Mouse (Mus musculus) forebrain, embryonic 14.5 days (tissue): ENCODE data around the gene Cstl1. TPM values are rescaled to one million over a fixed set of nuclear protein-coding genes. Genes with fewer than 3 reads are reported as not detected.

Experiments used
- ATAC-seq: fragments of 200-750 bp; cut with Nextera tagmentation; 2 replicates; pipeline ENCODE4 v1.8.0; 2017; ENCODE audit warnings: mild to moderate bottlenecking, moderate library complexity
- DNase-seq: peaks from one replicate; pipeline ENCODE4 v3.0.0-alpha.2; 2015; ENCODE audit warnings: low spot score
- H3K27ac ChIP-seq: fragments of 300-500 bp; sonication (generic); 2 replicates; pipeline ENCODE4 v1.5.1; 2014; ENCODE audit warnings: low read depth, mild to moderate bottlenecking, control low read depth, low read length, moderate library complexity
- H3K27me3 ChIP-seq: fragments of 300-500 bp; sonication (generic); replicated peaks from 2 replicates; pipeline ENCODE4 v1.6.1; 2014; ENCODE audit warnings: low read length, control low read depth, mixed read lengths; ENCODE audit not compliant: control insufficient read depth, insufficient read depth
- H3K36me3 ChIP-seq: fragments of 300-500 bp; sonication (generic); 2 replicates; pipeline ENCODE4 v1.6.1; 2014; ENCODE audit warnings: low read length, control low read depth; ENCODE audit not compliant: control insufficient read depth, insufficient read depth
- H3K4me1 ChIP-seq: fragments of 300-500 bp; sonication (generic); 2 replicates; pipeline ENCODE4 v1.6.1; 2014; ENCODE audit warnings: antibody characterized with exemption, low read length, control low read depth; ENCODE audit not compliant: control insufficient read depth, insufficient read depth
- H3K4me2 ChIP-seq: fragments of 300-500 bp; sonication (generic); 2 replicates; pipeline ENCODE4 v1.6.1; 2014; ENCODE audit warnings: mild to moderate bottlenecking, control low read depth, low read length
- H3K4me3 ChIP-seq: fragments of 300-500 bp; sonication (generic); 2 replicates; pipeline ENCODE4 v1.5.1; 2014; ENCODE audit warnings: low read depth, low read length, control low read depth
- H3K9ac ChIP-seq: fragments of 300-500 bp; sonication (generic); 2 replicates; pipeline ENCODE4 v1.6.1; 2014; ENCODE audit warnings: mild to moderate bottlenecking, low read length, control low read depth, moderate library complexity
- H3K9me3 ChIP-seq: fragments of 300-500 bp; sonication (generic); replicated peaks from 2 replicates; pipeline ENCODE4 v1.6.1; 2016; ENCODE audit warnings: low read length, control low read depth, mixed read lengths; ENCODE audit not compliant: control insufficient read depth
- WGBS: fragments of 180-500 bp; shearing (Covaris S2); extraction: QIAGEN DNeasy Blood & Tissue Kit; methylation state at CpG from one replicate; pipeline ENCODE4 v1.1.7; 2014; 5-methylcytosine and 5-hydroxymethylcytosine counted together
- polyA plus RNA-seq: library from polyadenylated mRNA; unstranded; fragments of >200 nt; fragmentation: Nextera tagmentation; extraction: Ambion mirVana; gene quantifications from 2 replicates; pipeline ENCODE4 v1.2.1, GENCODE M21; 2014

Cstl1 gene
- not detected in 2 replicates for polyA plus RNA-seq

GRCm38 (mm10) chr2:148750058-148750457, at the start of gene Cstl1:
Cstl1 (plus strand) TSS chr2:148750358.
- no peaks in the 10 kb centered on the region for H3K27me3 ChIP-seq

GRCm38 (mm10) chr2:148706409-148707201, 43.6 kb upstream of the Cstl1 start:
- H3K4me2 ChIP-seq, result no peak overlapping the region
- no peaks in the 10 kb centered on the region for H3K4me1 ChIP-seq
- no peak overlapping the region for H3K4me3 ChIP-seq
- H3K9me3 ChIP-seq, result no peaks in the 10 kb centered on the region
- peaks cover 24% of the 10 kb centered on the region for H3K36me3 ChIP-seq
- DNase-seq, result peak; percentile 77
- 76% methylated on average over 15 of the region's 15 CpGs for WGBS
- H3K27me3 ChIP-seq, result no peaks in the 10 kb centered on the region
- no peak overlapping the region for H3K9ac ChIP-seq
- peak; percentile 74 for ATAC-seq
- no peak overlapping the region for H3K27ac ChIP-seq

More at GRCm38 (mm10) chr2:148750058-148750457, at the start of gene Cstl1:
- no peaks in the 10 kb centered on the region for H3K36me3 ChIP-seq
- 80% methylated on average over 1 of the region's 1 CpGs for WGBS
- H3K9me3 ChIP-seq, result no peaks in the 10 kb centered on the region
- no peak within 1 kb of the TSS for H3K4me3 ChIP-seq
- ATAC-seq (no peak), DNase-seq (no peak)
- H3K4me2 ChIP-seq, result no peak within 1 kb of the TSS
- no peak within 1 kb of the TSS for H3K27ac ChIP-seq
- H3K9ac ChIP-seq, result no peak within 1 kb of the TSS
- no peaks in the 10 kb centered on the region for H3K4me1 ChIP-seq

DNA sequence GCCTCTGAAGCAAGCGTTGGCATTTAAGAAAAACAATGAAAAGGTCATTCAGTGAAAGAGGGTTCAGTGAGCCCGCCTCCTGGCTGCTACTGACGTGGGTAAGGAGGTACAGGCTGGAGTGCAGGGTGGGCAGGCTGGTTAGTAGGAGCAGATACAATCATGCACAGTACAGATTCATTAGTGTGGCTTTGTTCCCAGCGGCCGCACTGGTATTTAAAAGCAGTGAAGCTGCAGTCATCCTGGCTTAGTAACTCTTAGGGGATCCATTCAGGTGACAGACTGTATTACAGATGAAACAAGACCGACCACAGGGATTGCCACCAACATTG, 43.0 kb upstream of the Cstl1 start:
- peak; percentile 32; the same call in 1 of the 2 replicates for ATAC-seq
- no peak overlapping the region for H3K4me2 ChIP-seq
- no peaks in the 10 kb centered on the region for H3K9me3 ChIP-seq
- WGBS, result 35% methylated on average over 6 of the region's 6 CpGs
- H3K27ac ChIP-seq, result no peak overlapping the region
- DNase-seq, result no peak
- H3K27me3 ChIP-seq, result no peaks in the 10 kb centered on the region
- H3K4me1 ChIP-seq, result no peaks in the 10 kb centered on the region
- H3K9ac ChIP-seq, result no peak overlapping the region
- no peak overlapping the region for H3K4me3 ChIP-seq
- H3K36me3 ChIP-seq, result peaks cover 25% of the 10 kb centered on the region

DNA sequence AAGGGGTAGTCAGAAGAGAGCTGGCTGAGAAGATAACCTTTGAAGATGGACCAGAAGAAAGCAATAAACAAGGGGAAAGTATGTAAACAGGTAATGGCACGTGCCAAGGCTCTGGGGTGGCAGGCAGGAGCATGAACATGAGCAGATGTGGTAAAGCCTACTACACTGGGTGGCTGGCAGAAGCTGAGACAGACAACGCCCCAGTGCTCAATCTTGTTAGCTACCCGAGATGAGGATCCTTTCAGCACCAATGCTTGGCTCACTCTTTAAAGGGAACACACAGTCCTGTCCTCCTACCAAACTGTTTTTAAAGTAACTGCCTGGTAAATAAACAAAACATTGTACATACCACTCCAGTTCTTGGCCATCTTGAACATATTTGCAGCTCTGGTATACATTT, 37.8 kb upstream of the Cstl1 start:
- H3K36me3 ChIP-seq, result peaks cover 14% of the 10 kb centered on the region
- 84% methylated on average over 3 of the region's 3 CpGs for WGBS
- H3K27ac ChIP-seq, result no peak overlapping the region
- H3K4me2 ChIP-seq, result no peak overlapping the region
- no peaks in the 10 kb centered on the region for H3K9me3 ChIP-seq
- no peak for DNase-seq
- no peaks in the 10 kb centered on the region for H3K4me1 ChIP-seq
- H3K27me3 ChIP-seq, result no peaks in the 10 kb centered on the region
- H3K4me3 ChIP-seq, result no peak overlapping the region
- no peak for ATAC-seq
- H3K9ac ChIP-seq, result no peak overlapping the region

DNA sequence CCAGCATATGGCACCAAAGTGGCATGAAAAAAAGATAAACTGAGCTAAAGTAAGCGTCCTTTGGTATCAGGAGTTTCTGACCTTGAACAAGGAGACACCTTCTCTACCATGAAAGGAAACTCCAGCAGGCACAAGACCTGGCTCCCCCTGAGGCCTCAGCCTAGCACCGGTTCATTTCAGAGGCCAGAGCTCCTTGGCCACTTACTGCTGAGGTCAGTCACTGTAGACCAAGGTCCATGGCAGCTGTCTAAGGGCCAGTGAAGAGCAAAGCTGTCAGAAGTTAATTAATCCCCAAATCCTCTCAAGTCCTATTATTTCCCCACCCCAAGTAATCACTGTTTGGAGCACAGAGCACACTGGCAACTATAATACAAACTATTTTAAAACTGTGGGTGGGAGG, 33.1 kb upstream of the Cstl1 start:
- Histone ChIP-seq H3K36me3 (no peaks in the 10 kb centered on the region), H3K4me1 (no peaks in the 10 kb centered on the region), H3K4me3 (no peak overlapping the region), H3K9ac (no peak overlapping the region), H3K27ac (no peak overlapping the region), H3K27me3 (no peaks in the 10 kb centered on the region), H3K4me2 (no peak overlapping the region), H3K9me3 (no peaks in the 10 kb centered on the region)
- DNase-seq (no peak), ATAC-seq (no peak)
- 61% methylated on average over 2 of the region's 2 CpGs for WGBS

DNA sequence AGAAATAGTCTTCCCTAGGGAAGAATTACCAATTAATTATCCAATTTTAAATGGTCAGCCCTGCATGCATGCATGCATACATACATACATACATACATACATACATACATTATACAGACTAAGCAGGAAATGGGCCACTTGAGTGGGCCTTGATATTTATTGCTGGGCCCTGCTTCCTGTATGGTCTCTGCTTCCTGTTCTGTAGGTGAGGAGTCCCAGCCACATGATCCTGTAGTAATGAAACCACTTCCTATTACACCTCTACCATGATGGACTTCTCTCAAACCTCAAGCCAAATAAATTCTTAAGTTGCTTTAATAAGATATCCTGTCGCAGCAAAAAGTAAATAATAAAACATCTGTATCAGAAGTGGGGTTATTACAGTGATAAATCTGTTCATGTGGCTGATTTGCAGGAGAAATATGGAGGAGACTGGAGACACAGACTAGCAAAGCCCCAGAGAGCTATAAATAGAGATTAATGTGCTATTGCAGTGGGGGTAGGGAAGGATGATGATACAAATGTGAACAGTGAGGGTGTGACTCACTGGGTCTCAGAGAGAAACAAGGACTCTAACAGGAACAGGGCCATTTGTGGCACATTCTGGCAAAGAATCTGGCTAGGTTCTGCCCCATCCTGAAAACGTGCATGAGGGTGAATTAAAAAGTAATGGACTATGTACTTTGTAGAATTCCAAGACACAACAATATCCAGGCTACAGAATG, 30.7 kb upstream of the Cstl1 start:
- ATAC-seq, result no peak
- WGBS, result 78% methylated on average over 2 of the region's 2 CpGs
- H3K9ac ChIP-seq, result no peak overlapping the region

GRCm38 (mm10) chr2:148731614-148732326, 18.4 kb upstream of the Cstl1 start:
- H3K27ac ChIP-seq, result no peak overlapping the region; the same call in 1 of the 2 replicates
- peak overlapping the region; percentile 67 for H3K4me3 ChIP-seq
- H3K9ac ChIP-seq, result peak overlapping the region; percentile 85
- H3K27me3 ChIP-seq, result no peaks in the 10 kb centered on the region
- H3K4me2 ChIP-seq, result peak overlapping the region; percentile 86
- no peaks in the 10 kb centered on the region for H3K36me3 ChIP-seq
- DNase-seq (no peak), ATAC-seq (peak; percentile 76)
- H3K4me1 ChIP-seq, result peaks cover 6% of the 10 kb centered on the region; the same call in 1 of the 2 replicates
- under 1% methylated on average over 35 of the region's 35 CpGs for WGBS
- H3K9me3 ChIP-seq, result no peaks in the 10 kb centered on the region

More for the DNA sequence above, 30.7 kb upstream of the Cstl1 start:
- H3K27me3 ChIP-seq, result no peaks in the 10 kb centered on the region
- no peaks in the 10 kb centered on the region for H3K36me3 ChIP-seq
- H3K4me1 ChIP-seq, result no peaks in the 10 kb centered on the region
- no peaks in the 10 kb centered on the region for H3K9me3 ChIP-seq
- no peak for DNase-seq
- no peak overlapping the region for H3K4me2 ChIP-seq
- H3K27ac ChIP-seq, result no peak overlapping the region
- no peak overlapping the region for H3K4me3 ChIP-seq

DNA sequence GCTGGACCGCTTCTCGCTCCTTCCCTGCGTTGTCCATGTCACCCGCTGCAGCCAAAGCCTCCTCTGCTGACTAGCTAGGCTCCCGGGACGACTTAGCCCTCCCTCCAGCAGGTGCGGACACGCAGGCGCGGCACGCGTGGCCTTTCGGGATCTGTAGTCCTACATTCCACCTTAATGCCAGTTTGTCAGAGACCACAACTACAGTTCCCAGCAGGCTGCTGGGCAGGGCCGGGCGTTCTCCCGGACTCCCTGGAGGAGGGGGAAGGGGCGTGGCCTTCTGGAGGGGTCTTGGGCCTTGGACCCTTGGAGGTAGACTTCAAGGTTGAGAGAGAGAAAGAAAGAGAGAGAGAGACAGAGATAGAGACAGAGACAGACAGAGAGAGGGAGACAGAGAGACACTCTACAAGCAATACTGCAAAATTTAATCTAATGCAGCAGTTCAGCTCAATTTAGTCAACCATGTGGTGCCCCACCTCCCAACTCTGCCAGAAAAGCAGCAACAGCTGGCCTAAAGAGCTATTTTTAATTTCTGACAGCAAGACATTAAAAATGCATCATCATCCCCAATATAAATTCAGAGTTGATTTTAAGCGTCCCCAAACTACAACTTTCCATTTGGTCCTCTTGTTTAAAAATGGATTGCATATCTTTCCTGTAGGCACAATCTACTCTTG, 17.7 kb upstream of the Cstl1 start, which contains the start of gene Napb:
Gene Napb (minus strand): TSS at position 141 of the 674 bp plus-strand sequence.
- Histone ChIP-seq H3K4me1 (peaks cover 6% of the 10 kb centered on the region; the same call in 1 of the 2 replicates), H3K4me2 (peak within 1 kb of the TSS; percentile 86), H3K4me3 (peak within 1 kb of the TSS; percentile 67), H3K27me3 (no peaks in the 10 kb centered on the region), H3K27ac (no peak within 1 kb of the TSS; the same call in 1 of the 2 replicates), H3K36me3 (no peaks in the 10 kb centered on the region), H3K9me3 (no peaks in the 10 kb centered on the region), H3K9ac (peak within 1 kb of the TSS; percentile 85)
- 7% methylated on average over 18 of the region's 18 CpGs for WGBS
- ATAC-seq (peak; percentile 100), DNase-seq (peak; percentile 98)
